Mouse (Mus musculus): ENCODE results near the gene Naa50.

- TF ChIP-seq CTCF (IDR thresholded peaks at IDR 0.05; ENCODE audit: low read depth) (no peak), EP300 (IDR thresholded peaks at IDR 0.05; ENCODE audit: low read depth) (no peak)
Measured at GRCm38 (mm10) chr16:44126437-44126836, 13.2 kb upstream of the Naa50 start.

Measured in liver, embryonic 14.5 days (tissue).